Mouse (Mus musculus) hindbrain, embryonic 12.5 days (tissue): Measurements from ENCODE around the gene Fbxl17. TPM values are rescaled to one million over a fixed set of nuclear protein-coding genes. Genes with fewer than 3 reads are reported as not detected.

ENCODE experiments used
- ATAC-seq: fragments of 200-750 bp; cut with Nextera tagmentation; 2 replicates; pipeline ENCODE4 v1.8.0; 2017; ENCODE audit warnings: moderate TSS enrichment; ENCODE audit not compliant: low FRiP score
- H3K27ac ChIP-seq: fragments of 300-500 bp; sonication (generic); 2 replicates; pipeline ENCODE4 v1.5.1; 2016; ENCODE audit warnings: mild to moderate bottlenecking
- H3K27me3 ChIP-seq: fragments of 300-500 bp; sonication (generic); 2 replicates; pipeline ENCODE4 v1.6.1; 2016; ENCODE audit warnings: mild to moderate bottlenecking
- H3K36me3 ChIP-seq: fragments of 300-500 bp; sonication (generic); 2 replicates; pipeline ENCODE4 v1.6.1; 2016; ENCODE audit warnings: mild to moderate bottlenecking
- H3K4me1 ChIP-seq: fragments of 300-500 bp; sonication (generic); 2 replicates; pipeline ENCODE4 v1.6.1; 2016
- H3K4me2 ChIP-seq: fragments of 300-500 bp; sonication (generic); replicated peaks from 2 replicates; pipeline ENCODE4 v1.6.1; 2016; ENCODE audit warnings: mild to moderate bottlenecking
- H3K4me3 ChIP-seq: fragments of 300-500 bp; sonication (generic); 2 replicates; pipeline ENCODE4 v1.5.1; 2016; ENCODE audit warnings: mild to moderate bottlenecking
- H3K9ac ChIP-seq: fragments of 300-500 bp; sonication (generic); 2 replicates; pipeline ENCODE4 v1.6.1; 2016; ENCODE audit warnings: mild to moderate bottlenecking, moderate library complexity
- H3K9me3 ChIP-seq: fragments of 300-500 bp; sonication (generic); replicated peaks from 2 replicates; pipeline ENCODE4 v1.6.1; 2016; ENCODE audit warnings: mild to moderate bottlenecking
- WGBS: fragments of 180-500 bp; shearing (Covaris S2); methylation state at CpG from one replicate; pipeline ENCODE4 v1.1.7; 2016; 5-methylcytosine and 5-hydroxymethylcytosine counted together
- polyA plus RNA-seq: library from polyadenylated mRNA; unstranded; fragments of >200 nt; fragmentation: Nextera tagmentation; extraction: Ambion mirVana; gene quantifications from 2 replicates; pipeline ENCODE4 v1.2.1, GENCODE M21; 2016

The Fbxl17 gene
- polyA plus RNA-seq, 1 experiment from 2014 or later: 10.3 TPM

DNA sequence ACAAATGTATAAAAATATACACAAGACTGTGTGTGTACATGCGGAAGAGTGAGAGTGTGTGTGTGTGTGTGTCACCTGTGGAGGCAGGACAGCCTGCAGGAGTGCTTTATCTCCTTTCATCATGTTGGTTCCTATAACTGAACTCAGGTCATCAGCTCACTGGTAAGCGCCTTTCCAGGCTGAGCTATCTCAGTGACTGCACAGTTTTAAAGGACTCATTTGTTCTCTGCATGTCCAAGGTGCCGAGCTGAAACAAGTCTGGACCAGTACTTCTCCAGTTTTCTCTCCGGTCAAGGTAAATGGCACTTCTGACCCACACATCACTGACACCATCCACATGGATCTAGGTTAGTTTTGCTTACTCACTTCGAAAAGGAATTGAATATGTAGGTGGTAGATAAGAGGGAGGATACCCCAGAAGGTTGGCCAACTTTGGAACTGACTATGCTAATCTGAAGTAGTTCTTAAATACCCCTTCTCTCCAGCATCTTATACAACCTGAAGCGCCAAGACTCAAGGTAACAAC, 2.5 kb downstream of the Fbxl17 start:
- Histone ChIP-seq H3K4me3 (no peak overlapping the region), H3K36me3 (no peaks in the 10 kb centered on the region), H3K9me3 (no peaks in the 10 kb centered on the region), H3K27ac (no peak overlapping the region), H3K27me3 (no peaks in the 10 kb centered on the region), H3K4me1 (peaks cover 38% of the 10 kb centered on the region), H3K9ac (no peak overlapping the region), H3K4me2 (peak overlapping the region; percentile 77; the same call in 1 of the 2 replicates)
- ATAC-seq: no peak
- 90% methylated on average over 6 of the region's 6 CpGs for WGBS

DNA sequence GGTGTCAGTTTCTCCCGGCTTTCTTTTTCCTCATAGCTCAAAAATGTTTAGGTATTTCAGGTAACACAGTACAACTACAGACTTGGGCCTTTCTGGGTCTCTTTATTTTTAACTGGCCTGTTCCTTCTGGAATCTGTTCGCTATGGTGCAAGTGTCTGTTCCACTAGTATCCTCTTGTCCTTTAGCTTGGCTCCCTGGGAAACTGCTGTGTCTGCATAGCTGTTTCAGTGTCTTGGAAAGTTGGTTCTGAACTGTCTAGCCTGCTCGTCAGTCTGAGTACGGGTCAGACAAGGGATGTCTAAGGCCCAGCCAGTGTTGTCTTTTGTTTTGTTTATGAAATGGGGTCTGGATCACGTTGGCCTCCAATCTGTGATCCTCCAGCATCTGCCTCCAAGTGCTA, 3.7 kb downstream of the Fbxl17 start:
- H3K4me1 ChIP-seq: peaks cover 38% of the 10 kb centered on the region
- H3K27me3 ChIP-seq: no peaks in the 10 kb centered on the region
- H3K27ac ChIP-seq: no peak overlapping the region
- no peak overlapping the region for H3K4me2 ChIP-seq
- ATAC-seq: no peak
- no peak overlapping the region for H3K4me3 ChIP-seq
- no peaks in the 10 kb centered on the region for H3K36me3 ChIP-seq
- H3K9me3 ChIP-seq: no peaks in the 10 kb centered on the region
- H3K9ac ChIP-seq: no peak overlapping the region
- whole genome bisulfite sequencing: 66% methylated on average over 5 of the region's 5 CpGs

GRCm38 (mm10) chr17:63493876-63494580, 5.8 kb downstream of the Fbxl17 start:
- WGBS: 75% methylated on average over 7 of the region's 7 CpGs
- no peak overlapping the region for H3K4me2 ChIP-seq
- no peak for ATAC-seq
- H3K4me3 ChIP-seq: no peak overlapping the region
- no peak overlapping the region for H3K27ac ChIP-seq
- H3K36me3 ChIP-seq: peaks cover 8% of the 10 kb centered on the region
- H3K9ac ChIP-seq: no peak overlapping the region
- H3K9me3 ChIP-seq: no peaks in the 10 kb centered on the region
- no peaks in the 10 kb centered on the region for H3K27me3 ChIP-seq
- peaks cover 35% of the 10 kb centered on the region for H3K4me1 ChIP-seq

DNA sequence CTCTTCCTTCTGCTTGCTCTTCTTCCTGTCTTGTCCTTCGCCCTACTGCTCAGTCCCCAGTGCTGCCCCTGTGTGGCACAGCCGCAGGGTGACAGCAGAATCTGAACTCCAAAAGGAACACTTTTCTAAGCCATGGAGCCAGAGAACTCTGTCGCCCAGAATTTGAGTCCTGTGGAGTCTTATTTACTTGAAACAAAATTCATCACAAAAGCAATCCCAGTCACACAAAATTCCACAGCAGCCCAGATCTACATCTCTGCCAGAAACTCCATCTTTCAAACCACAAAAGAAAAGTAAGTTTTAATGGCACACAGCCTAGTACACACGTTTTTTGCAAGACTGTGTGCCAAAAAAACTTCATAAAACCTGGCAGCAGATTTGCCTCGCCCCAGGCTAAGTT, 6.5 kb downstream of the Fbxl17 start:
- ATAC-seq: no peak
- WGBS: 46% methylated on average over 5 of the region's 5 CpGs
- H3K9me3 ChIP-seq: no peaks in the 10 kb centered on the region
- H3K4me1 ChIP-seq: peaks cover 30% of the 10 kb centered on the region
- H3K27ac ChIP-seq: no peak overlapping the region; the same call in 1 of the 2 replicates
- no peak overlapping the region for H3K9ac ChIP-seq
- H3K27me3 ChIP-seq: no peaks in the 10 kb centered on the region
- H3K36me3 ChIP-seq: peaks cover 13% of the 10 kb centered on the region
- no peak overlapping the region for H3K4me2 ChIP-seq
- no peak overlapping the region for H3K4me3 ChIP-seq

DNA sequence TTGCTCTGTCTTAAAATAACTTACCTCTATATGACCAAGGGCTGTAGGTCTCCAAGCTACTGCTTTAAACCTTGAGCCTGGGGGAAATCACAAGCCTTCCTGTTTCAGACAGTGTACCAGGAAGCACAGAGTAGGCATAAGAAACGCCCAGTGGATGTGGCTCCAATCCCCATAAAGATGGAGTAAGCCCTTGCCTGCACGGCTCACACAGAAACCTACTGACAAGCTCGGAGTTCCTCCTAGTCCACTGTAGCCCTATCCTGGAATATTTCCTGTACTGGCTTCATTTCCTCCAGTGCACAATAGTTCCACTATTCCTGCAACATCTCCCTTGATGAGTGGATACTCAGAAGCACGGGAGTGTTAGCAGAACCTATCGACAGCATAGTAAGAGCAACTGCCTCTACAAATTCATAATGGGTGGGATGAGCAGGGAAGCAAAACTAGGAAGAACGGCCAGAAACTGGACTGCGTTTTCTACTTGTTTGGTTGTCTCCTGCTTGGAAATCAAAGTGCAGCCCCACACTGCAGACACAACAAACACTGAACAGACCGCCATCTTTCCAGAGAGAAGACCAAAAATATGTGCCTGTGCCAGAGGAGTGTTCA, 7.0 kb downstream of the Fbxl17 start:
- H3K4me1 ChIP-seq: peaks cover 25% of the 10 kb centered on the region
- no peak for ATAC-seq
- H3K4me2 ChIP-seq: no peak overlapping the region
- H3K27ac ChIP-seq: no peak overlapping the region; the same call in 1 of the 2 replicates
- WGBS: 82% methylated on average over 8 of the region's 8 CpGs
- no peaks in the 10 kb centered on the region for H3K9me3 ChIP-seq
- no peak overlapping the region for H3K4me3 ChIP-seq
- H3K27me3 ChIP-seq: no peaks in the 10 kb centered on the region
- H3K36me3 ChIP-seq: peaks cover 13% of the 10 kb centered on the region
- no peak overlapping the region for H3K9ac ChIP-seq

DNA sequence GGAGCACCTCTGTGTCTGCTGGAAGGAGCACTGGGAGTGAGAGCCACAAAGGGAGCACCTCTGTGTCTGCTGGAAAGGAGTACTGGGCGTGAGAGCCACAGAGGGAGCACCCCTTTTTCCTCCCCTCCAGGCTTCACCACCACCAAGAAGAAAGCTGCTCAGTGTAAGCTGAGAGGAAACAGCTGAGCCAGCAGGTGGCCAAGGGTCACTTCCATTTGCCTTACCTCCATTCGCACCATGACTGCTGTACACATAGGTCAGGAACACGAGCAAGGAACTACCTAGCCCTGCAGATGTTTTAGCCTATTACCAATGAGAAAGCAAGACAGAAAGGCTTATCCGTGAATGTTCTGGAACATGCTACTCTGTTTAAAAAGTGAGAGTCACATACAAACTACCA, 10.3 kb downstream of the Fbxl17 start:
- no peaks in the 10 kb centered on the region for H3K27me3 ChIP-seq
- no peak overlapping the region for H3K27ac ChIP-seq
- peaks cover 6% of the 10 kb centered on the region; the same call in 1 of the 2 replicates for H3K4me1 ChIP-seq
- 78% methylated on average over 4 of the region's 4 CpGs for WGBS
- ATAC-seq: no peak
- peaks cover 22% of the 10 kb centered on the region for H3K36me3 ChIP-seq
- H3K9me3 ChIP-seq: no peaks in the 10 kb centered on the region
- no peak overlapping the region for H3K4me3 ChIP-seq
- H3K9ac ChIP-seq: no peak overlapping the region
- no peak overlapping the region for H3K4me2 ChIP-seq

DNA sequence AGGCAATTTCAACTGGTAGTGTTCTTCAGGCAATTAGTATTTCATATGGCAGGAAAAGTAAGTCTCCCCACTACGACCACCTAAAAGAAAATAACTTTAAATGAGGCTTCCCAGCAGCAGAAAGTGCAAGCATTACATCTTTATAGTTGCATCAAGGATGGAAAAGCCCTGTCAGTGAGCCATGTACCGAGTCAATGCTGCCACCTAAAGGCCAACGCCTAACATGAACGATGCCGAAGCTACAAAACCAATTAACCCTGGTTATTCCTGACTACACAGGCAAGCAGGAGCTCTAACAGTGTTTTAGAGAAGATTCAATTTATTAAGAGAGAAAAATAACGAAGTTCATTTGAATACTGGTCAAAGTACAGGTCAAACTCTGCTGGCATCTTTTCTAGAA, 32.0 kb downstream of the Fbxl17 start:
- no peak overlapping the region for H3K9ac ChIP-seq
- H3K4me2 ChIP-seq: no peak overlapping the region
- 9% methylated on average over 6 of the region's 6 CpGs for WGBS
- no peak overlapping the region for H3K27ac ChIP-seq
- no peak overlapping the region for H3K4me3 ChIP-seq
- H3K27me3 ChIP-seq: no peaks in the 10 kb centered on the region
- no peaks in the 10 kb centered on the region for H3K36me3 ChIP-seq
- 0 out of 2 replicates have a peak, but pooled peaks cover 3% of the 10 kb centered on the region for H3K4me1 ChIP-seq
- no peaks in the 10 kb centered on the region for H3K9me3 ChIP-seq
- ATAC-seq: 0 out of 2 replicates have a peak, but pooled peaks have one; percentile 29

GRCm38 (mm10) chr17:63465239-63465638, 34.6 kb downstream of the Fbxl17 start:
- no peak overlapping the region for H3K9ac ChIP-seq
- H3K4me3 ChIP-seq: no peak overlapping the region
- 68% methylated on average over 1 of the region's 1 CpGs for WGBS
- no peak overlapping the region for H3K4me2 ChIP-seq
- ATAC-seq: no peak
- 0 out of 2 replicates have a peak, but pooled peaks cover 4% of the 10 kb centered on the region for H3K4me1 ChIP-seq
- no peaks in the 10 kb centered on the region for H3K36me3 ChIP-seq
- no peaks in the 10 kb centered on the region for H3K27me3 ChIP-seq
- H3K9me3 ChIP-seq: no peaks in the 10 kb centered on the region
- no peak overlapping the region for H3K27ac ChIP-seq

DNA sequence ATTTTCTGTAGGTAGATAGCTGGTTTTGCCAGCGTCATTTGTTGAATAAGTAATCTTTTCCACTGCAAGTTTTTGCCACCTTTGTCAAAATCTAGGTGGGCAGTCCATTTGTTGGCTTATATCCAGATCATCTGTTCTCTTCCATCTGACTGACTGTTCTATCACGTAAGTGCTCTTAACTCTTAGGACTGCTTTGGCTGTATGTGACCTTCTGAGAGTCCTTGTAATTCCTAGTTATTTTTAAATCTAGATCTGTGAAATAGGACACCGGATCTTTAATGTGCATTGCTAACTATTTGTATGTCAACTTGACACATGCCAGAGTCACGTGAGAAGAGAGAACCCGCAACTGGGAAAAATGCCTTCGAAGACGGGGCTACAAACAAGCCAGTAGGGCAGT, 37.3 kb downstream of the Fbxl17 start:
- WGBS: 90% methylated on average over 7 of the region's 7 CpGs
- Histone ChIP-seq H3K9ac (no peak overlapping the region), H3K4me3 (no peak overlapping the region), H3K4me2 (no peak overlapping the region), H3K9me3 (no peaks in the 10 kb centered on the region), H3K27ac (no peak overlapping the region), H3K27me3 (no peaks in the 10 kb centered on the region), H3K36me3 (no peaks in the 10 kb centered on the region), H3K4me1 (peaks cover 8% of the 10 kb centered on the region; the same call in 1 of the 2 replicates)
- ATAC-seq: no peak

- Histone ChIP-seq H3K4me2 (no peak overlapping the region), H3K27me3 (no peaks in the 10 kb centered on the region), H3K4me1 (peaks cover 5% of the 10 kb centered on the region; the same call in 1 of the 2 replicates), H3K9me3 (no peaks in the 10 kb centered on the region), H3K36me3 (peaks cover 3% of the 10 kb centered on the region; the same call in 1 of the 2 replicates), H3K9ac (no peak overlapping the region), H3K4me3 (no peak overlapping the region), H3K27ac (no peak overlapping the region)
- 41% methylated on average over 9 of the region's 9 CpGs for WGBS
- peak; percentile 68; the same call in 1 of the 2 replicates for ATAC-seq
Measured at GRCm38 (mm10) chr17:63459712-63460495, 39.9 kb downstream of the Fbxl17 start.

DNA sequence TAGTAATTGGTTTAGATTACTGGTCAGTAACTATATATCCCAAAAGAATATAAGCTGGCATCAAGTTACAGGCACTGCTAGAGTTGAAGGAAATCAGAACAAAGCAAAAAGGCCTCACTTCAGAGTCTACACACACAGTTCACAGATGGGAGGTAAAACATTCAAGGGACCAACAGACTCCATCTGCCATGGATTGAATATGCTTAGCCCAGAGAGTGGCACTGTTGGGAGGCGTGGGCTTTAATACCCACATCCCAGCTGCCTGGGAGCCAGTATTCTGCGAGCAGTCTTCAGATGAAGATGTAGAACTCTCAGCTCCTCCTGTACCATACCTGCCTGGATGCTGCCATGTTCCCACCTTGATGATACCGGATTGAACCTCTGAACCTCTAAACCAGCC, 41.8 kb downstream of the Fbxl17 start:
- peaks cover 3% of the 10 kb centered on the region; the same call in 1 of the 2 replicates for H3K36me3 ChIP-seq
- ATAC-seq: no peak
- H3K27ac ChIP-seq: no peak overlapping the region
- H3K9me3 ChIP-seq: no peaks in the 10 kb centered on the region
- peaks cover 5% of the 10 kb centered on the region; the same call in 1 of the 2 replicates for H3K4me1 ChIP-seq
- H3K27me3 ChIP-seq: no peaks in the 10 kb centered on the region
- H3K4me2 ChIP-seq: no peak overlapping the region
- H3K9ac ChIP-seq: no peak overlapping the region
- no peak overlapping the region for H3K4me3 ChIP-seq
- 88% methylated on average over 3 of the region's 3 CpGs for WGBS
